Mouse (Mus musculus) limb, embryonic 15.5 days (tissue): ENCODE measurements around the gene Sgcg. TPM values are rescaled to one million over a fixed set of nuclear protein-coding genes. Genes with fewer than 3 reads are reported as not detected.

Source experiments
- ATAC-seq: fragments of 200-750 bp; cut with Nextera tagmentation; 2 replicates; pipeline ENCODE4 v1.8.0; 2017; ENCODE audit warnings: low read depth, moderate TSS enrichment; ENCODE audit not compliant: insufficient number of reproducible peaks, low FRiP score, low TSS enrichment
- H3K27ac ChIP-seq: fragments of 300-500 bp; sonication (generic); 2 replicates; pipeline ENCODE4 v1.5.1; 2015; ENCODE audit warnings: moderate library complexity, mild to moderate bottlenecking, inconsistent platforms
- H3K27me3 ChIP-seq: fragments of 300-500 bp; sonication (generic); 2 replicates; pipeline ENCODE4 v1.6.1; 2015; ENCODE audit warnings: inconsistent platforms
- H3K36me3 ChIP-seq: fragments of 300-500 bp; sonication (generic); 2 replicates; pipeline ENCODE4 v1.6.1; 2015; ENCODE audit warnings: inconsistent platforms
- H3K4me1 ChIP-seq: fragments of 300-500 bp; sonication (generic); 2 replicates; pipeline ENCODE4 v1.6.1; 2015; ENCODE audit warnings: inconsistent platforms
- H3K4me2 ChIP-seq: fragments of 300-500 bp; sonication (generic); 2 replicates; pipeline ENCODE4 v1.6.1; 2015; ENCODE audit warnings: mild to moderate bottlenecking, inconsistent platforms
- H3K4me3 ChIP-seq: fragments of 300-500 bp; sonication (generic); 2 replicates; pipeline ENCODE4 v1.5.1; 2015; ENCODE audit warnings: mild to moderate bottlenecking, inconsistent platforms
- H3K9ac ChIP-seq: fragments of 300-500 bp; sonication (generic); 2 replicates; pipeline ENCODE4 v1.6.1; 2015; ENCODE audit warnings: inconsistent platforms
- H3K9me3 ChIP-seq: fragments of 300-500 bp; sonication (generic); 2 replicates; pipeline ENCODE4 v1.6.1; 2016; ENCODE audit warnings: inconsistent platforms
- WGBS: fragments of 180-500 bp; shearing (Covaris S2); methylation state at CpG from one replicate; pipeline ENCODE4 v1.1.7; 2015; 5-methylcytosine and 5-hydroxymethylcytosine counted together
- polyA plus RNA-seq: library from polyadenylated mRNA; unstranded; fragments of >200 nt; fragmentation: Nextera tagmentation; extraction: Ambion mirVana; gene quantifications from 2 replicates; pipeline ENCODE4 v1.2.1, GENCODE M21; 2015

The Sgcg gene
- polyA plus RNA-seq, 1 experiment from 2014 or later, result 9.3 TPM

GRCm38 (mm10) chr14:61274414-61275198, 16.3 kb upstream of the Sgcg start:
- no peak overlapping the region for H3K27ac ChIP-seq
- peaks cover 9% of the 10 kb centered on the region for H3K4me1 ChIP-seq
- H3K9ac ChIP-seq, result no peak overlapping the region
- peak overlapping the region; percentile 37 for H3K4me2 ChIP-seq
- H3K36me3 ChIP-seq, result no peaks in the 10 kb centered on the region
- WGBS, result 10% methylated on average over 38 of the region's 38 CpGs
- peaks cover 33% of the 10 kb centered on the region for H3K27me3 ChIP-seq
- peak overlapping the region; percentile 21 for H3K4me3 ChIP-seq
- ATAC-seq, result no peak
- H3K9me3 ChIP-seq, result no peaks in the 10 kb centered on the region

- H3K4me1 ChIP-seq, result no peaks in the 10 kb centered on the region
- no peak overlapping the region for H3K9ac ChIP-seq
- H3K4me2 ChIP-seq, result no peak overlapping the region
- no peak overlapping the region for H3K4me3 ChIP-seq
- WGBS, result 77% methylated on average over 5 of the region's 5 CpGs
- peaks cover 6% of the 10 kb centered on the region; the same call in 1 of the 2 replicates for H3K27me3 ChIP-seq
- H3K9me3 ChIP-seq, result no peaks in the 10 kb centered on the region
- no peak overlapping the region for H3K27ac ChIP-seq
- no peak for ATAC-seq
- no peaks in the 10 kb centered on the region for H3K36me3 ChIP-seq
These were observed 9.7 kb upstream of the Sgcg start for GRCm38 (mm10) chr14:61267908-61268475.

GRCm38 (mm10) chr14:61259084-61259483, 794 bp upstream of the Sgcg start:
- Histone ChIP-seq H3K4me2 (no peak overlapping the region), H3K9me3 (no peaks in the 10 kb centered on the region), H3K4me1 (no peaks in the 10 kb centered on the region; the same call in 1 of the 2 replicates), H3K27ac (no peak overlapping the region), H3K36me3 (no peaks in the 10 kb centered on the region), H3K4me3 (no peak overlapping the region), H3K9ac (no peak overlapping the region), H3K27me3 (no peaks in the 10 kb centered on the region)
- ATAC-seq, result no peak
- WGBS, result 6% methylated on average over 3 of the region's 3 CpGs

GRCm38 (mm10) chr14:61252596-61253388, 5.5 kb downstream of the Sgcg start:
- 81% methylated on average over 15 of the region's 15 CpGs for WGBS
- H3K4me3 ChIP-seq, result no peak overlapping the region
- H3K27me3 ChIP-seq, result no peaks in the 10 kb centered on the region
- ATAC-seq, result no peak
- H3K9me3 ChIP-seq, result no peaks in the 10 kb centered on the region; the same call in 1 of the 2 replicates
- no peak overlapping the region for H3K27ac ChIP-seq
- H3K4me1 ChIP-seq, result no peaks in the 10 kb centered on the region
- H3K36me3 ChIP-seq, result no peaks in the 10 kb centered on the region
- no peak overlapping the region for H3K9ac ChIP-seq
- H3K4me2 ChIP-seq, result no peak overlapping the region

GRCm38 (mm10) chr14:61246444-61246843, 11.8 kb downstream of the Sgcg start:
- H3K27ac ChIP-seq, result no peak overlapping the region
- H3K4me2 ChIP-seq, result no peak overlapping the region
- H3K9ac ChIP-seq, result no peak overlapping the region
- no peaks in the 10 kb centered on the region; the same call in 1 of the 2 replicates for H3K9me3 ChIP-seq
- 72% methylated on average over 3 of the region's 3 CpGs for WGBS
- no peak overlapping the region for H3K4me3 ChIP-seq
- ATAC-seq, result no peak
- H3K36me3 ChIP-seq, result no peaks in the 10 kb centered on the region
- no peaks in the 10 kb centered on the region for H3K4me1 ChIP-seq
- no peaks in the 10 kb centered on the region for H3K27me3 ChIP-seq

- 39% methylated on average over 6 of the region's 6 CpGs for WGBS
- Histone ChIP-seq H3K4me1 (no peaks in the 10 kb centered on the region), H3K27ac (no peak overlapping the region), H3K4me3 (no peak overlapping the region), H3K9me3 (no peaks in the 10 kb centered on the region), H3K4me2 (no peak overlapping the region), H3K9ac (no peak overlapping the region), H3K27me3 (no peaks in the 10 kb centered on the region), H3K36me3 (no peaks in the 10 kb centered on the region)
- ATAC-seq, result no peak
These were observed 15.7 kb downstream of the Sgcg start for GRCm38 (mm10) chr14:61242611-61243010.

- H3K4me3 ChIP-seq, result no peak overlapping the region
- 49% methylated on average over 9 of the region's 9 CpGs for WGBS
- no peaks in the 10 kb centered on the region for H3K27me3 ChIP-seq
- no peak for ATAC-seq
- H3K4me1 ChIP-seq, result no peaks in the 10 kb centered on the region
- H3K27ac ChIP-seq, result no peak overlapping the region
- no peak overlapping the region for H3K9ac ChIP-seq
- H3K36me3 ChIP-seq, result no peaks in the 10 kb centered on the region
- no peaks in the 10 kb centered on the region for H3K9me3 ChIP-seq
- no peak overlapping the region for H3K4me2 ChIP-seq
These were observed 19.5 kb downstream of the Sgcg start for GRCm38 (mm10) chr14:61238751-61239150.

- WGBS, result 33% methylated on average over 4 of the region's 4 CpGs
- no peak for ATAC-seq
These were observed 21.1 kb downstream of the Sgcg start for GRCm38 (mm10) chr14:61237101-61237654.

GRCm38 (mm10) chr14:61235846-61236474, 22.3 kb downstream of the Sgcg start:
- H3K36me3 ChIP-seq, result no peaks in the 10 kb centered on the region
- H3K27me3 ChIP-seq, result no peaks in the 10 kb centered on the region
- H3K9ac ChIP-seq, result no peak overlapping the region
- no peaks in the 10 kb centered on the region for H3K4me1 ChIP-seq
- no peak for ATAC-seq
- WGBS, result 46% methylated on average over 5 of the region's 5 CpGs
- no peak overlapping the region for H3K27ac ChIP-seq
- H3K9me3 ChIP-seq, result no peaks in the 10 kb centered on the region
- H3K4me2 ChIP-seq, result no peak overlapping the region
- no peak overlapping the region for H3K4me3 ChIP-seq

More at GRCm38 (mm10) chr14:61237101-61237654, 21.1 kb downstream of the Sgcg start:
- H3K4me3 ChIP-seq, result no peak overlapping the region
- no peaks in the 10 kb centered on the region for H3K9me3 ChIP-seq
- no peak overlapping the region for H3K4me2 ChIP-seq
- no peaks in the 10 kb centered on the region for H3K27me3 ChIP-seq
- no peak overlapping the region for H3K27ac ChIP-seq
- H3K36me3 ChIP-seq, result no peaks in the 10 kb centered on the region
- H3K9ac ChIP-seq, result no peak overlapping the region
- no peaks in the 10 kb centered on the region for H3K4me1 ChIP-seq

GRCm38 (mm10) chr14:61232016-61232568, 26.2 kb downstream of the Sgcg start:
- Histone ChIP-seq H3K9me3 (no peaks in the 10 kb centered on the region), H3K9ac (no peak overlapping the region), H3K4me3 (no peak overlapping the region), H3K4me1 (no peaks in the 10 kb centered on the region), H3K4me2 (no peak overlapping the region), H3K36me3 (no peaks in the 10 kb centered on the region), H3K27me3 (no peaks in the 10 kb centered on the region), H3K27ac (no peak overlapping the region)
- 84% methylated on average over 13 of the region's 13 CpGs for WGBS
- no peak for ATAC-seq

GRCm38 (mm10) chr14:61230179-61230578, 28.1 kb downstream of the Sgcg start:
- 97% methylated on average over 4 of the region's 4 CpGs for WGBS
- Histone ChIP-seq H3K4me2 (no peak overlapping the region), H3K4me1 (no peaks in the 10 kb centered on the region), H3K9ac (no peak overlapping the region), H3K27me3 (no peaks in the 10 kb centered on the region), H3K36me3 (no peaks in the 10 kb centered on the region), H3K27ac (no peak overlapping the region), H3K9me3 (no peaks in the 10 kb centered on the region), H3K4me3 (no peak overlapping the region)
- no peak for ATAC-seq
